Mouse (Mus musculus) urinary bladder, postnatal 0 days (tissue): Measurements from ENCODE around the gene Gm13889. TPM values are rescaled to one million over a fixed set of nuclear protein-coding genes. Genes with fewer than 3 reads are reported as not detected.

ENCODE experiments used
- polyA plus RNA-seq: library from polyadenylated mRNA; unstranded; fragments of >200 nt; fragmentation: Nextera tagmentation; extraction: Ambion mirVana; gene quantifications from 2 replicates; pipeline ENCODE4 v1.2.1, GENCODE M21; 2015

Gene Gm13889
- 20.5 and 21.8 TPM in 2 replicates for polyA plus RNA-seq

GRCm38 (mm10) chr2:93956908-93957784 is at the start of gene Gm13889:
Gene Gm13889 (minus strand): TSS chr2:93957201.

GRCm38 (mm10) chr2:93996254-93996653 is 39.3 kb upstream of the Gm13889 start, which contains the start of gene Gm27027:
Gene Gm27027 (minus strand): TSS chr2:93996354.

Other genes starting within 250 kb of the Gm13889 start
- 58.6 and 65.2 TPM in 2 replicates for gene Ext2, start 134.6 kb downstream of the Gm13889 start, polyA plus RNA-seq
- gene Accs, start 107.3 kb downstream of the Gm13889 start, polyA plus RNA-seq: 4.1 and 4.5 TPM in 2 replicates
- not detected in 2 replicates for gene Accsl, start 88.0 kb downstream of the Gm13889 start, polyA plus RNA-seq
- gene Gm27027, start 39.2 kb upstream of the Gm13889 start, polyA plus RNA-seq: not detected in 2 replicates
- 56.9 and 59.9 TPM in 2 replicates for gene Alkbh3, start 53.6 kb upstream of the Gm13889 start, polyA plus RNA-seq
- 94.6 and 109 TPM in 2 replicates for gene Hsd17b12, start 200.8 kb upstream of the Gm13889 start, polyA plus RNA-seq